Mouse (Mus musculus): ENCODE measurements around the gene Oas1a. TPM values are rescaled to one million over a fixed set of nuclear protein-coding genes. Genes with fewer than 3 reads are reported as not detected.
"Not testable (repeated sequence)": the region's sequence is repeated elsewhere in the genome, so short reads cannot be mapped to it uniquely, and the experiment has no call there.

The Oas1a gene
- total RNA-seq, 2 experiments from 2014 or later = 24.4 to 29.8 TPM

DNA sequence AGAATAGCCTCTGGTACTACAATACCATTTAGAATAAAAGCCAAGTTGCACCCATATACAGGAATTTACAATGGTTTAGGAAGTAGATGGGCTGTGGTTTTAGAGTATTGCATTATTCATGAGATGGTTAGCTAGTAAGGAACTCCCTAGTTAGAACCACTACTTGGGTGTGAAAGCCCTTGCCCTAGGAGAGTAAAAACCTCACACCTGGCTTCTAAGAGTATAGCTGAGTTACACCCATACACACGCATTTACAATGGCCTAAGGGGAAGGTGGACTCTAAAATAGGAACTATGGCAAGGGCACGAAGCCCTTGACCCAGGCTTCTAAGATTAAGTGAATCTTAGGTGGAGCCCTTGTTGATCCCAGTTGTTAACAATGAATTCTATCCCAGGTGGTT lies 12.6 kb downstream of the Oas1a start:
- ATAC-seq (ENCODE audit: poor library complexity, severe bottlenecking) = not testable (repeated sequence)

DNA sequence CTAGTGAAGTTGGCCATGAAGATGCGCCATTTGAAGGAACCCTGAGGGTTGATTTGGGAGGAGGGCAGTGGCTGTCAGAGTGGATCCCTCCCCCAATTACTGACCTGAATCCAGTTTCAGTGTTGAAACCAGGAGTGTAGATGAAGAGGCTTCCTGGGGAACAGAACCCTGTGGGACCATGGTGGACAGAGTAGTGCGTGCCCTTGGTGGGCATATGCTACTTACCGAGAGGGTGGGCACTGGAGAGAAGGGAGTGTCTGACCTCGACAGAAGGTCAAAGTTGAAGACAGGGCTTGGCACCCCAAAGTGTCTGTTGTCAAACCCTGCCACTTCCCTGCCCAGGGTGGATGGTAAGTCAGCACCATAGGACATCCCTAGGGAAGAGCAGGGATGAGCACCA lies 13.5 kb downstream of the Oas1a start:
- not testable (repeated sequence) for ATAC-seq (ENCODE audit: poor library complexity, severe bottlenecking)

DNA sequence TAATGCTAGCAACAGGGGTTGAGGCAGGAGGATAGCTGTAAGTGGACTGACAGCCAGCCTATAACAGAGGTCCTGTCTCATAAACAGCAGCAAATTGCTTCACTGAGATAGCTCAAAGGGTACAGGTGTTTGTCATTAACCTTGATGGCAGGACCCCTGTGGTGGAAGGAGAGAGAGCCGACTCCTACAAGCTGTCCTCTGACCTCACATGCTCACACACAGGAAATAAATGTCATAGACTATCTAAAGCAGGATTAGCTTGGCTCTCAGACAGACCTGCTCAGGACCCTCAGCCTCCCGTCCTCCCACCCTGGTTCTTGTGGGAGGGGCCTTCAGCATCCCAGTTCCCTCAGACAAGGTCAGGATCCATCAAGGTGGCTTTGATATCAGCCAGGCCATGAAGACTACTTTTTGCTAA lies 15.1 kb downstream of the Oas1a start:
- no peak for ATAC-seq (ENCODE audit: poor library complexity, severe bottlenecking)

DNA sequence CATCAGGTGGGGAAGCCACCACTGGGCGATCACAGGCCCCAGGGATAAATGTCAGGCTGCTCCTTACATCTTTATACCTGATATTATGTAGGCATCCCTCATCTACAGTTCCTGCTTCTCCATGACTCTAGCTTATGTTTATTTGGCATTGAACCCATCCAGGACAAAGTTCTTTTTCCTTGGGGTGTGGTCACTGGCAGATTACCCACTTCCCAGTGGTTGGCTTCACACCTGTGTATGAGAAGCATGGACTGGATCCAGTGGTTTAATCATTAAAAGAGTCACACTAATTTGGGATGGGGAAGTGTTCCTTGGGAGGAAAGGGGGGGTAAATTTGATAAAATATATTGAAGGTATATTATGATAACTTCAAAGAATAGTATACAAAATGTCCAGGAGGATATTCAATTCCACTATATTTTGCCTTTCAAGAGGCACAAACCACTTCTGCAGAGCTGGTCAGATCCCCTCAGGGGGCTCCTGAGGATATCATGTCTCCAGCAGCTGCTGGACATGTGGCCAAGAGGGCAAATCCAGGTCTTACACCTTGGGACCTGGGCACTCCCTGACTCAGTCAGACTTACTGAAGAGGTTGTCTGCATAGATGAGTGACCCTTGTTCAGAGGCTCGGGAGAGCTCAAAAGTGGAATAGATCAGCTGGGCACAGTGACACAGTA lies 15.6 kb downstream of the Oas1a start:
- not testable (repeated sequence) for ATAC-seq (ENCODE audit: poor library complexity, severe bottlenecking)

DNA sequence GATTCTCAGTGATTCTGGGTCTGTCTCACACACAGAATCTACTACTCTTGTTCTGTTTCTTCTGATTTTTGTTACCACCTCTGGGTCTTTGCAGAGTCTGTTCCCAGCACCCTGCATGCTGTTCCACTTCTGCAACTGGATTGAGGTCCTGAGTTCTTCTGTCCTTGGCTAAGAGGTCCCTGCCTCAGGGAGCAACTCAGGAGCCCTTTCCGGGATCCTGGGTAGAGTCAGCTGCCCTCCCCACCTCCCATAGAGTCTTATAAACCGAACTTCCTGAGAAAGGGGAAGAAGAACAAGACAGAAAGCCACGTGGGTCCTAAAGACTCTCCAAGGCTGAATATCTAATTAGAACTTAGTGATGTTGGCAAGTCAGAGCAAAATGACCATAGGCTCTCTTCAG lies 16.3 kb downstream of the Oas1a start:
- ATAC-seq (ENCODE audit: poor library complexity, severe bottlenecking) = no peak

DNA sequence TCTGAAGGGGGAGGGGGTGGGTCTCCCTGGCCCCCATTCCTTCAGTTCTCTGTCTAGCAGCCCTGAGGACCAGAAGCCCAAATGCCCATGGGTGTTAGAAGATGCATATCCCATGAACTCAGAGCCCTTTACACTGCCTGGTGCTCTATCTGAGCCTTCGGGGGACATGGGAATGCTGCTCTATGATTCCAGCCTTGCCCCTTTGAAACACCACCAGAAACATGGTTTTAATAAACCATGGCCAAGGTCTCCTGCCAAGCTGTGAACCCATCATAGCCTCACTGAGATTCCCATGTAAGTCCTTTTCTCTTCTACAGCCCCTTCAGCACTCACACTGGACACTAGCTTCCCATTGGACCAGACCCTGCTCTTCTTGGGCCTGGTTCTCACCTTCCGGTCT lies 17.3 kb downstream of the Oas1a start:
- no peak for ATAC-seq (ENCODE audit: poor library complexity, severe bottlenecking)

DNA sequence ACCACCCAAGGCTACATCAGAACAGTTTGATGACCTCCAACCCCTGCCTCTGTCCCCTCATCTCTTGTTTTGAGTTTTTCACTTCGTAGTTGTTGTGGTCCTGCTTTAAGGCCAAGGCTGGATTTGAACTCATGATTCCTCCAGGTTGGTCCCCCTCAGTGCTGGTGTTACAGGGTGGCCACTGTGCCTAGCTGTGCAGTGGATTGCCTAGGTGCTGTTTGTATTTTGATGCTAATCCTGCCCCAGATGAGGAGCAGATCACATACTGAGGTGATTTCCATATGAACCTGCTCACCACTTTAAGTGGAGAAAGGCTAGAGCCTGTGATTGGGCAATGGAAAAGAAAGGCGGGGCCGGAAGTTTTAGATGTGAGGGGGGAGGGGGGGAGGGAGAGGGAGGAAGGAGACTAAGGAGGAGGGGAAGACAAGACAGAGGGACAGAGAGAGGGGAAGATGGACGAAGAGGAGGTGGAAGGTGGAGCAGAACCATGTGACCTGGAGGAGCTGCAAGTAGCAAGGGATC lies 19.0 kb downstream of the Oas1a start:
- ATAC-seq (ENCODE audit: poor library complexity, severe bottlenecking) = not testable (repeated sequence)

DNA sequence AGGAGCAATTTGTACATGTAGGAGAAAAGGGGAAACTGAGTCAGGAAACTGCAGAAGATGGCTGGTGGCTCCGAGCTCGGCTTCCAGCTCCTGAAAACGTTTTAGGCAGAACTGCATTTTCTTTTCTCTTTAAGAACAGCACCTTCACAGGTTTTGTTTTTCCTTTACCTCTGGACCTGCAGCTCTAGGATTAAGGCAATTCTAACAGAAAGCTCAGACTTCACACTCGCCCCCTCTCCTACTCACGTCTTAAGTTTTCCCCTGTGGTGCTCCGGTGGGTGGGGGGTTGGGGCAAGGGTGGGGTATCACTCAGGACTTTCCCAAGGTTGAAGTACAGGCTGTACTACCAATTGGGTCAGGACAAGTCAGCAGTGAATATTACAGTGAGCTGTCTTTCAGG lies 19.5 kb downstream of the Oas1a start:
- ATAC-seq (ENCODE audit: poor library complexity, severe bottlenecking) = no peak

DNA sequence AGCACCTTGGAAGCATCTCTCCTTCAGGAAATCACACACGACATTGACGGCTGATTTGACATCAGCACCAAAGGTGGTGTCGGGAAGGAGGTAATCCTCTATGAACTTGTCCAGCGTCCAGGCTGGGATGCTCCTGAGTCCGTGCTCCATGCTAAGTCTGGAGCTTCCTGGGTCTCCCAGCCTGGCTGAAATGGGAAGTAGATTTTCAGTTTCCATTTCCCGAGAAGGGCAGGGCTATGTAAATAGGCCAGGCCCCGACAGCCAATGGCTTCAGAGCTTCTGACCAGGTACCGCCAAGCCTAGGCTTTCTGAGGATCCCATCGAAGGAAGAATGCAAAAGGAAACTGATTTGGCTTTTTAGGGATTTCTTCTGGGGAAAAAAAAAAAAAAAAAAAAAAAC lies 19.9 kb downstream of the Oas1a start, which contains the start of gene Oas1g:
Gene Oas1g (minus strand): TSS at position 201 of the 400 bp plus-strand sequence.
- peak; percentile 45; the same call in 1 of the 2 replicates for ATAC-seq (ENCODE audit: poor library complexity, severe bottlenecking)

DNA sequence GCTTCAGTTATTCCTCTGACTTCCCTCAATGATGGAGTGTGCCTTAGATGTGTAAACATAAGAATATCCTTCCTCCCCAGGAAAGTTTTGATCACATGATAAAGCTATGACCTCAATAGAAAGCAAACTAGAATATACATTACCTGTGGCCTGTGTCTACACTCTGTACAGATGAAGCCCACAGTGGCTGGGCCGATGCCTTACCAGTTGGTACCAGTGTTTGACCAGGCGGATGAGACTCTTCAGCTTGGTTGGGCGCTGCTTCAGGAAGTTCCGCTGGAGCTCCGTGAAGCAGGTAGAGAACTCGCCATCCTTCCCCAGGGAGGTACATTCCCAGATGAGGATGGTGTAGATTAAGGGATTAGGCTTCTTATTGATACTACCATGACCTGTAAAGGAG lies 25.6 kb downstream of the Oas1a start:
- not testable (repeated sequence) for ATAC-seq (ENCODE audit: poor library complexity, severe bottlenecking)

DNA sequence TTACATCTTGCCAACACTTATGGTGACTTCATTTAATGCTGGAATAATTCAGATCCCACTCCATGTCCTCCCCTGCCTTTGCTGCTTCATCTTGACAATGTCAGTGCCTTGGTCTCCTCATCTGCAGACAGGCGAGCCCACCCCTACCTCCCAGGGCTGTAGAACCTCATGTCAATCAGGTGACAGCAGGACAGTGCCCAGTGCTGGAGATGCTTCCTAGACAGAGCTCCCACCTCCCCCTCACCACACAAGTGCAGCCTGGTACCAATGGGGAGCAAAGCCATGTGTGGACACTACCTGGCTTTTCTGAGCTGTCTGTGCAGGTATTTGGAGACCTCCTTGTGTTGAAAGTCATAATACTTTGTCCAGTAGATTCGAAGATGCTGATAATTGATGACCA lies 28.5 kb downstream of the Oas1a start:
- not testable (repeated sequence) for ATAC-seq (ENCODE audit: poor library complexity, severe bottlenecking)

DNA sequence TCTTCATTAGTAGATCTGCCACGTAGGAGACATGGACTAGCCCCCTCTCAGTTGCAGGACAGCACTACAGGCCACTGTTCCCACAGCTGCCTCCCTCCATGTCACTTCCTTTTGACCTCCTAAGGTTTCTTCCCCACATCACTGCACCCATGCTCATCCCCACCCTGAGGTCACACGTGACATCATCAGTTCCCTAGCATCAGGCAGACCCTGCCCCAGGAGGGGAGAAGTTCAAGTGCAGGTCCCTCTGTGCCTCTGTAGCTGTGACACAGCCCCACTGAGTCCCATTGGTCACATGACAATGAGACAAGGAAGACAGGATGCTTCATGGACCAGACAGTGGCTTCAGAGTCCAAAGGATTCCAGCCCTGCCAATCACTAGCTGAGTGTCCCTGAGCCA lies 29.9 kb downstream of the Oas1a start:
- ATAC-seq (ENCODE audit: poor library complexity, severe bottlenecking) = not testable (repeated sequence)

DNA sequence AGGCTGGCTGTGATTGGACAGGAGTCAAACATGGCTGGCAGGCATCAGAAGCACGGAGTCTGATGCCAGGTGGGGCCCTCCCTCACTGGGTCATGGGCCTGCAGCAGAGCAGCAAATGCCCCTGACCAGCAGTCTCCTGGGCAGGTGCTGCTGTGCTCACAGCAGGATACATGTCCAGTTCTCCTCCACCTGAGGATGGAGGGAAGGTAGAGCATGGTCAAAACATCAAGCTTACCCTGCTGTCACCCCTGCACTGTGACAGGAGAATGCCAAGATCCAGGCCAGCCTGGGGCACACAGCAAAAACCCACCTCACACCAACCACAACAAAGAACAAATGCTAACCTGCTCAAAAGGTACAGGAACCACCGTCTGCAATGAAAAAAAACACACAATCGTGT lies 30.5 kb downstream of the Oas1a start:
- ATAC-seq (ENCODE audit: poor library complexity, severe bottlenecking) = not testable (repeated sequence)

DNA sequence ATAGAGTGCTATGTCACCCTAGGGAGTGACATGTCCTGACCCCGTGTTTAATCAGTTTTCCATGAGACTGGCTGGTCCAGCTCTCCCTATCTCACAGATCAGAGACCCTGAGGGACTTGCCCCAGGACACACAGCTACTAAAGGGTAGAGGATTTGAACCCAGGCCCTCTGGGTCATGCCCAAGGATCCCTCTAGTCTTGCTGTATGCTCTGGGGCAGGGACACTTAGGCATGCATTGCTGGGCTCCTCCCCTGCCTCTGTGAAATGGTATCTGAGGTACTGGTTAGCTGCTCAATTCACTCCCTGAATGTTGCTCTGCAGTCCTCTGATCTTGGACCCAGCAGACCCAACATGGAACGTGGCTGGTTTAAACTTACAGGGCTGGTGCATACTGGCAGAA lies 35.9 kb downstream of the Oas1a start:
- ATAC-seq (ENCODE audit: poor library complexity, severe bottlenecking) = no peak

DNA sequence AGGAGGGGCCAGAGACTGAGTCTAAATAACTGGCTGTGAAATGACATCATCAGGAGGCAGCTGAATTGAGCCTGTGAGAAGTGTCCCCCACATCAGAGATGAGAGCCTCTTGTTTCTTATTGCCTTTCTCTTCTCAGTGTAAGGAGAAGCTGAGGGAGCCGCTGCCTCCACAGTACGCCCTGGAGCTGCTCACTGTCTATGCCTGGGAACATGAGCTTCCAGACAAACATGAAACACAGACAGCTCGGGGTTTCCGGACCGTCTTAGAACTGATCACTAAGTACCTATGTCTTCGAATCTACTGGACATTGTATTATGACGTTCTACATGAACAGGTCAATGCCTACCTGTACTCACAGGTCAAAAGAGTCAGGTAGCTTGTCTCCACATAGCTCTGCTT lies 36.5 kb downstream of the Oas1a start:
- ATAC-seq (ENCODE audit: poor library complexity, severe bottlenecking) = no peak

DNA sequence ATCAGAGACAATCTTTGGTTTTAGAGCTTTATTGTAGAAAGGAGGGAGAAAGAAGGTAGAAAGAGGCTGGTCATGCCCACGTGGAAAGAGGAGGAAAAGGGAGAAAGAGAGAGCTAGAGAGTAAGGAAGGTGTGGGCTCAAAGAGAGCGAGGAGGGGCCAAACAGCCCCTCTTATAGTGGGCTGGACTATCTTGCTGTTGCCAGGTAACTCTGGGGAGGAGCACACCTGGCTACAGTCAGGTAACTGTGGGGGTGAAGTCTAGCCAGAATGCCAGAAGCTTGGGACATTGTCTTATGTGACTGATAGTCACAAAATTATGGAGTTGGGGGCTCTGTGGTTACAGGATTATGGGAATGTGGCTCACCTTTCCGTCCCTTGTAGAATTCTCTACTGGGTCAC lies 37.2 kb downstream of the Oas1a start:
- no peak for ATAC-seq (ENCODE audit: poor library complexity, severe bottlenecking)

DNA sequence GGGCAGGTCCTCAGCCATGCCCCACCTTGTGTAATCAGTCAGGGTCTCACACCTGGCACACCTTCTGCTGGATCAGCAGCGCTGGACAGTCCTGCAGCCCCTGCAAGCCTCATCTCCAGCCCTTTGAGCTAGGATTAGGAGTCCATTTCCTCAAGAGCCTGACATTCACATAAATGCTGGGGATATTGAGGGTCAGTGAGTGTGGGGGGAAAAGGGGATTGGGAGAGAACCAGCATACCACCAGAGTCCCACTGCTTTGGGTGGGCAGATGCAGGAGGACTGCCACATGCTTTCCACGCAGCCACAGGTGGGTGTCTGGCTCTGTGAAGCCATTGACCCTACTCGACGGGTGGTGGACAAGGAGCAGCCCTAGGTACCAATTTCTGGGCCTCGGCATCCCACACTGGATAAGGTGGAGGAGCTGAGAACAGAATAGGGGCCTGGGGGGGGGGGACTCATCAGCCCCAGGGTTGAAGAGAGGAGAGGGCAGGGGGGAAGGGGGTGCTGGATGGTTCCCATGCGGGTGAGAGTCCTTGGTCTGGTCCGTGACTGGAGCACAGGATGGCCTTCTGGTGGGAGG lies 37.8 kb downstream of the Oas1a start:
- no peak for ATAC-seq (ENCODE audit: poor library complexity, severe bottlenecking)

DNA sequence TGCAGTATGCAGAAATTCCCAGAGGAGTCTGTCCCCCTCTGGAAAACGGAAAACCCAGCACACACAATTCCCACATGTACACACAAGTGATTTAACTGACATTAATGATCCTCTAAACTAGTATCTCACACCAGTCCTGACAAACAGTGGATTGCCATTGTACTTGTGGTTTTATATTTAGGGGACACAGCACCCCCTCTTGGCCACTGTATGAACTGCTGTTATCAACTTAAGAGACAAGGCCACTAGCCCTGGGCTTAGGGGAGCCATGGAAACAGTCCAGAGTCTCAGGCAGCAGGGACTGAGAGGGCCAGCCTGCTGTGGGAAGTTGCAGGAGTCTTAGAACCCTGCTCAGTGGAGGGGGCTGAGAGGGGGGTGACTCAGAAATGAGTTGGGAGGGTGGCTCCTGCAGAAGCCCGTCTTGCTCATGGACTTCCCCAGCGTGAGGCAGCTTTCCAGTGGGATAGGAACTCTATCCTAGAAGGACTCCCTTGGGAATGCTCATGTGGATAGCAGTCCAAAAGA lies 41.9 kb downstream of the Oas1a start:
- no peak for ATAC-seq (ENCODE audit: poor library complexity, severe bottlenecking)

DNA sequence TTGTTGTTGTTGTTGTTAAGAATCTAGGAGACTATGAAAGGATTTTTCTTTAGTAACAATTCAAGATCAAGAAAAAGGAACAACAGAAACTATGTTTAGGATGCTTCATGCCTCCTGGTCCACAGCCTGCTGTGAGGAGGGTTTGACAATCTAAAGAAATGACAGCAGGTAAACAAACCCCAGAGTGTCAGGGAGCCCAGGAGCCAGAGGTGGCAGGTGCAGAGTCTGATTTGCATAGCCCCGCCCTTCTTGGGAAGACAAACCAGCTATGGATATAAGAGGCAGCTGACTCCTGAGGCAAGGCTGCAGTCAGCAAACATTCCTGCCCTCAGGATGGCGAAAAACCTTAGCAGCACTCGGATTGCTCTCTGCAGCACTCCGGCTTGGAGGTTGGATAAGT lies 46.2 kb downstream of the Oas1a start, which contains the start of gene Oas1h:
Gene Oas1h (plus strand): TSS at position 301 of the 400 bp plus-strand sequence.
- no peak for ATAC-seq (ENCODE audit: poor library complexity, severe bottlenecking)

DNA sequence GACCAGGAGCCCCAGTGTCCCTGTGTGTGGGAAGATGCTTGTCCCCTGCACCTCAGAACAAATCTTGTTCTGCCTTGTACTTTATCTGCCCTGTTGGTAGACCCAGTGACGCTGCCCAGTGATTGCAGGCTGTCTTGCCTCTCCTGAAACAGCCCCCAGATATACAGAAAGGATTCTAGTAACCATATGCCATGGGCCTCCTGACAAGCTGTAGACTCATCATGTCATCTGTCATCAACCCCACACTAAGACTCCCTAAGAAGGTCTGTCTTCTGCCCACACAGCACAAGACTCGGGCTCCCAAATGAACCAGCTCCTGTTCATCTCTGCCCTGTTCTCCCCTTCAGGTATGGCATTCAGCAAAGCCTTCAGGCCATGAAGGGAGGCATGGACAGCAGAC lies 48.1 kb downstream of the Oas1a start:
- ATAC-seq (ENCODE audit: poor library complexity, severe bottlenecking) = no peak

DNA sequence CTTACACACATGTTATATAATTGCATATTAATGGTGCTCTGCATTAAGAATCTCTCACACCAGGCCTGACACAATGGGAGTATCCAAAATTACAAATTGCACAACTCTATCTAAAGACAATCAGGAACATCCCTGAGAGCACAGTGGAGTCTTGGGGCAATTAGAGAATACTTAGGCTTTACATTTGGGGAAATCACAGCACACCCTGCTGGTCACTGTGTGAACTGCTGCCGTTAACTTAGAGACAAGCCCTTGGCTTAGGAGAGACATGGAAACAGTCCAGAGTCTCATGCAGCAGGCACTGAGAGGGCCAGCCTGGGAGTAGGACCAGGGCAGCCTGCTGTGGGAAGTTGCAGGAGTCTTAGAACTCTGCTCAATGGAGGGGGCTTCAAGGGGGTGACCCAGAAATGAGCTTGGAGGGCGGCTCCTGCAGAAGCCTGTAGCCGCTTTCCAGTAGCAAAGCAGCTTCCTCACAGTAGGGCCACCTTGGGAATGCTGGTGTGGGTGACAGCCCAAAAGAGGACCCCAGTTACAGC lies 57.7 kb downstream of the Oas1a start:
- peak; percentile 64; the same call in 1 of the 2 replicates for ATAC-seq (ENCODE audit: poor library complexity, severe bottlenecking)

DNA sequence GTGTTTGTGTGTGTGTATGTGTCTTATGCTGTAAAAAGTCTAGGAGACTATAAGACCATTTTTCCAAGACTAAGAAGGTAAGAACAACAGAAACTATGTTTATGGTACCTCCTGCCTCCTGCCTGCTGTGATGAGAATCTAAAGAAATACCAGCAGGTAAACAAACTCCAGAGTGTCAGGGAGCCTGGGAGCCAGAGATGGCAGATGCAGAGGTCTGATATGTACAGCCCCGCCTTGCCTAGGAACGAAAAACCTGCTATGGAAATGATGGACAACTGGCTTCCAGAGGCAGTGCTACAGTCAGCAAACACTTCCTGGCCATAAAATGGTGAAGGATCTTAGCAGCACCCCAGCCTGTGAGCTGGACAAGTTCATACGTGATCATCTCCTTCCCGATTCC lies 60.3 kb downstream of the Oas1a start, which contains the start of gene Oas1f:
Gene Oas1f (plus strand): TSS at position 301 of the 400 bp plus-strand sequence.
- no peak for ATAC-seq (ENCODE audit: poor library complexity, severe bottlenecking)
